Mouse (Mus musculus): ENCODE data around the gene Olfr1012. TPM values are rescaled to one million over a fixed set of nuclear protein-coding genes. Genes with fewer than 3 reads are reported as not detected.
"Not testable (repeated sequence)": the region's sequence is repeated elsewhere in the genome, so short reads cannot be mapped to it uniquely, and the experiment has no call there.

The Olfr1012 gene
- not detected in 2 replicates for total RNA-seq (2017)

DNA sequence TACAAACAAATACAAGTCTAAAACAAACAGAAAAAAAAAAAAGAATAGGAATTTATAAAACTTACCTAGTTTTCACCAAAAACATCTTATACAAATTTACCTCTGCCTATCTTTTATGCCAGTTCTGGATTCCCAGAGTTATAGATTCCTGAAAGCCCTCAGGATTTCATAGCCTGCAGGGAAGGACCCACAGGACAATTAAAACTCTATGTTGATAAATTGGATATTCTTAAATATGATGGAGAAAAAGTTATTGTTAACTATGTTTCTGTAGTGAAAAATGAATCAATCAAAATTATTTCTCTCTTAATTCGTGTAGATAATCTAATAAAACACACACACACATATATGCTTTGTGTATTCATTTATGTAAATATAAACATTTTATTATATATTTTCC is at the start of gene Olfr1012:
Gene Olfr1012 (minus strand): TSS at position 101 of the 400 bp plus-strand sequence.
- no peak for ATAC-seq (ENCODE audit: extremely low read depth, insufficient number of reproducible peaks, low FRiP score, poor library complexity, severe bottlenecking)

GRCm38 (mm10) chr2:85804501-85804900 is 41.9 kb upstream of the Olfr1012 start:
- no peak for ATAC-seq (ENCODE audit: extremely low read depth, insufficient number of reproducible peaks, low FRiP score, poor library complexity, severe bottlenecking)

- no peak for ATAC-seq (ENCODE audit: extremely low read depth, insufficient number of reproducible peaks, low FRiP score, poor library complexity, severe bottlenecking)
These were observed 39.9 kb upstream of the Olfr1012 start, which contains the start of gene Olfr1016 for GRCm38 (mm10) chr2:85802444-85802843. Gene Olfr1016 (minus strand): TSS chr2:85802544.

- no peak for ATAC-seq (ENCODE audit: extremely low read depth, insufficient number of reproducible peaks, low FRiP score, poor library complexity, severe bottlenecking)
These were observed 29.8 kb upstream of the Olfr1012 start for GRCm38 (mm10) chr2:85792331-85792730.

DNA sequence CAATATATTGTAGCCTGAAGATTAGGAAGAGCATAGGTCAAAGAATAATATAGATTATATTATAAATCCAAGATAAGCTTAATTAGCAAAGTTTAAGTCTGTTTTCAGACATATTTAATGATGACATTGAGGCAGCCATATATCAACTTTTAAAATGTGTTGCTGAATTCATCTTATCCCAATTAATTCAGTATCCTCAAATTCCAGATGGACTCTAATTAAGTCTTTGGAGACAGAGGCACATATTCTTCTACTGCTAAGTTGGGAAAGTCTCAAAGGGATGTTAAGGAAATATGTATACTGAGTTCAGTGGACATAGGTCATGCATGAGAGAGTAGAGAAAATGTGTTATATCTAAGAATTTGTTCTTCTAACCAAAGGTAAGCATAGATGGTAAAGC is 19.2 kb upstream of the Olfr1012 start, which contains the start of gene Olfr1015:
Gene Olfr1015 (plus strand): TSS at position 301 of the 400 bp plus-strand sequence.
- no peak for ATAC-seq (ENCODE audit: extremely low read depth, insufficient number of reproducible peaks, low FRiP score, poor library complexity, severe bottlenecking)

- ATAC-seq (ENCODE audit: extremely low read depth, insufficient number of reproducible peaks, low FRiP score, poor library complexity, severe bottlenecking) = no peak
These were observed 9.8 kb upstream of the Olfr1012 start, which contains the start of gene Olfr1014 for GRCm38 (mm10) chr2:85772413-85772812. Gene Olfr1014 (plus strand): TSS chr2:85772713.

DNA sequence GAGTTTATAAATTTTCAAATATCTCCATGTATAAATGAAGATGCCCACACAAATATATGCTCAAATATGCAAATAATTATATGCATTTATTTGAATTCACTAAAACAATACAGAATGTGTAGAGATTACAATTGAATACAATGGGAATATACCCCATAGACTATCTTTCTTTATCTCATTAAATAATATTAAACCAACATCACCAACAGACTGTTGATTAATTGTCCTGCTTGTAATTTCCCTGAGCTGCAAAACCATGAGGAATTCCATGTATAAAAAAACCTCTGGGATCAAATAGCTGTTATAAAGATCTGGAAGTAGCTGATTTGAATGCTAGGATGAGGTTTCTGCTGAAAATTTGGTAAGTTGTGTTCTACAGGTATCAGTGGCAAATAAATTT is 4.2 kb upstream of the Olfr1012 start, which contains the start of gene Olfr1013:
Gene Olfr1013 (plus strand): TSS at position 301 of the 400 bp plus-strand sequence.
- ATAC-seq (ENCODE audit: extremely low read depth, insufficient number of reproducible peaks, low FRiP score, poor library complexity, severe bottlenecking) = no peak

GRCm38 (mm10) chr2:85753822-85754221 is 8.7 kb downstream of the Olfr1012 start:
- ATAC-seq (ENCODE audit: extremely low read depth, insufficient number of reproducible peaks, low FRiP score, poor library complexity, severe bottlenecking) = no peak

- 0 out of 2 replicates have a peak, but pooled peaks have one; percentile 41 for ATAC-seq (ENCODE audit: extremely low read depth, insufficient number of reproducible peaks, low FRiP score, poor library complexity, severe bottlenecking)
These were observed 36.8 kb downstream of the Olfr1012 start for GRCm38 (mm10) chr2:85725793-85726192.

DNA sequence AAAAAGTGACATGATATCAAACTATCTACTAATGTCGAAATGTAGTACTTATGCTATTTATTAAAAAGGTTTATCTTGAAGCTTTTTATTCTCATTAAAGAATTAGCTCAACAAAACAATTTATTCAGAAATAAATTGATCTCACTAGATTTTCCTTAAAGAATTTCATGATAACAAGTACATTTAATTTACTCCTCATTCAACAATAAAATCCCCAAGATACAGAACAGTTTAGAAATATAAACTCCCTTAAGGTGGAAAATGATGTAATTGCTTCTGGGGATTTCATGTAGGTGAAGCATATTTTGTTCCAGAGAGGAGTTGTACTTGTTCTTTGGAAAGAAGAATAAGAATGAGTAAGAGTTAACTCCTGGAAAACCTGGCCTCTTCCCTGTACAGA is 47.4 kb downstream of the Olfr1012 start, which contains the start of gene Olfr1009:
Gene Olfr1009 (plus strand): TSS at position 301 of the 400 bp plus-strand sequence.
- ATAC-seq (ENCODE audit: extremely low read depth, insufficient number of reproducible peaks, low FRiP score, poor library complexity, severe bottlenecking) = no peak

GRCm38 (mm10) chr2:85711159-85711558 is 51.4 kb downstream of the Olfr1012 start:
- ATAC-seq (ENCODE audit: extremely low read depth, insufficient number of reproducible peaks, low FRiP score, poor library complexity, severe bottlenecking) = no peak

DNA sequence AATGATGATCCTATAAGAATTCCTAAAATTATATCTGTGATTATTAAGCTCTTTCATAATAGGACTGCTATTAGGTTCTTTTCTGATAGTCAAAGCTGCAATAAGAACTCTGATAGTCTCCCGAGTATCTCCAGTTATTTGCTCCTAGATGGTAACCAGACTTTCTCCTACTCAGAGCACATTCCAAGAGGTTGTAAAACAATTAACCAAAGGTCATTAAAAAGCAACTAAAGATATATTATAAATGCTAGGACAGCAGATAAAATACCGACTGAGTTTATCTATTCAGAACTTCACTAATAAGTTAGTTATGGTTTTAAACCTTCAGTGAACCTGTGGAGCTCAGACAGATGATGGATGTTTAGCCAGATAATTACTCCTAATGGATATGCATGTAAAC is 51.9 kb downstream of the Olfr1012 start:
- ATAC-seq (ENCODE audit: extremely low read depth, insufficient number of reproducible peaks, low FRiP score, poor library complexity, severe bottlenecking) = not testable (repeated sequence)

Other genes starting within 250 kb of the Olfr1012 start
- gene 4833423E24Rik, start 243.7 kb downstream of the Olfr1012 start, total RNA-seq (2017) = not detected in 2 replicates
- gene Olfr996, start 183.6 kb downstream of the Olfr1012 start, total RNA-seq (2017) = not detected in 2 replicates
- not detected in 2 replicates for gene Olfr998, start 173.8 kb downstream of the Olfr1012 start, total RNA-seq (2017)
- gene Olfr1000, start 150.9 kb downstream of the Olfr1012 start, total RNA-seq (2017) = not detected in 2 replicates
- not detected in 2 replicates for gene Olfr1002, start 112.1 kb downstream of the Olfr1012 start, total RNA-seq (2017)
- gene Olfr154, start 98.3 kb downstream of the Olfr1012 start, total RNA-seq (2017) = not detected in 2 replicates
- gene Olfr1006, start 84.0 kb downstream of the Olfr1012 start, total RNA-seq (2017) = not detected in 2 replicates
- not detected in 2 replicates for gene Olfr1008, start 73.3 kb downstream of the Olfr1012 start, total RNA-seq (2017)
- gene Olfr1009, start 47.3 kb downstream of the Olfr1012 start, total RNA-seq (2017) = not detected in 2 replicates
- 0.12 TPM in 1 of 2 replicates, not detected in the other for gene Olfr1013, start 4.3 kb upstream of the Olfr1012 start, total RNA-seq (2017)
- not detected in 2 replicates for gene Olfr1014, start 9.9 kb upstream of the Olfr1012 start, total RNA-seq (2017)
- gene Olfr1015, start 19.3 kb upstream of the Olfr1012 start, total RNA-seq (2017) = not detected in 2 replicates
- not detected in 2 replicates for gene Olfr1016, start 39.8 kb upstream of the Olfr1012 start, total RNA-seq (2017)
- not detected in 2 replicates for gene Olfr1018, start 55.7 kb upstream of the Olfr1012 start, total RNA-seq (2017)
- gene Olfr1019, start 82.7 kb upstream of the Olfr1012 start, total RNA-seq (2017) = not detected in 2 replicates
- gene Olfr1020, start 84.3 kb upstream of the Olfr1012 start, total RNA-seq (2017) = 0.23 TPM in 1 of 2 replicates, not detected in the other
- not detected in 2 replicates for gene Olfr1022, start 105.8 kb upstream of the Olfr1012 start, total RNA-seq (2017)
- not detected in 2 replicates for gene Olfr1023, start 122.9 kb upstream of the Olfr1012 start, total RNA-seq (2017)
- not detected in 2 replicates for gene Olfr1024, start 142.3 kb upstream of the Olfr1012 start, total RNA-seq (2017)
- not detected in 2 replicates for gene Olfr1025-ps1, start 152.4 kb upstream of the Olfr1012 start, total RNA-seq (2017)
- not detected in 2 replicates for gene Olfr1026, start 158.8 kb upstream of the Olfr1012 start, total RNA-seq (2017)
- not detected in 2 replicates for gene Olfr1028, start 187.7 kb upstream of the Olfr1012 start, total RNA-seq (2017)
- gene Olfr1029, start 211.1 kb upstream of the Olfr1012 start, total RNA-seq (2017) = not detected in 2 replicates
- not detected in 2 replicates for gene Olfr1030, start 216.5 kb upstream of the Olfr1012 start, total RNA-seq (2017)
- gene Olfr1031, start 227.5 kb upstream of the Olfr1012 start, total RNA-seq (2017) = not detected in 2 replicates
- not detected in 2 replicates for gene Olfr1032, start 242.8 kb upstream of the Olfr1012 start, total RNA-seq (2017)

Measured in neutrophil, adult 5-6 weeks (primary cell).